Mouse (Mus musculus) gonadal fat pad, adult 2 months (tissue): ENCODE measurements around the gene Ltb4r1. TPM values are rescaled to one million over a fixed set of nuclear protein-coding genes. Genes with fewer than 3 reads are reported as not detected.

Experiments used
- DNase-seq: peaks from one replicate; pipeline ENCODE4 v3.0.0-alpha.2; 2012; ENCODE audit warnings: low read depth
- polyA plus RNA-seq: library from polyadenylated mRNA; depleted of rRNA; stranded (reverse); fragments of >200 nt; gene quantifications from 2 replicates; pipeline ENCODE4 v1.2.3, GENCODE M21; 2012; rRNA removed

Ltb4r1 gene
- 3.8 and 4.6 TPM in 2 replicates for polyA plus RNA-seq

DNA sequence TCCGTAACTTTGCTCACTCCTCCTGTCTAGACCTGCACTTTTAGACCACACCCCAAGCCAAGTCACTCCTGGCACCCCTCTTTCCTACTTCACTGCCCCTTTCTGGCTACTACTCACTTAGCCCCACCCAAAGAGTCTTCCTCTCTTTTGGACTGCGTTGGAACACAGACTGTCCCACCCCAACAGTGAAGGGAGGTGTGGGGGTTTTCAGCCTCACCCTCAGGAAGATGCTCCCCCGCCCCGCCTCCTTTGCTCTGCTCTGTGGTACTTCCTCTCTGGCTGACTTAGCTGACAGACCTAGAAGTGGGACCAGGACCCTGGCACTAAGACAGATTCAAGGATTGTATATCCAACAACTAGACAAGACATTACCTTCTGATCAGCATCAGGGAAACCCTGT is at the start of gene Ltb4r1:
Ltb4r1 (plus strand) TSS at position 267 of the 400 bp plus-strand sequence.
- DNase-seq: no peak

DNA sequence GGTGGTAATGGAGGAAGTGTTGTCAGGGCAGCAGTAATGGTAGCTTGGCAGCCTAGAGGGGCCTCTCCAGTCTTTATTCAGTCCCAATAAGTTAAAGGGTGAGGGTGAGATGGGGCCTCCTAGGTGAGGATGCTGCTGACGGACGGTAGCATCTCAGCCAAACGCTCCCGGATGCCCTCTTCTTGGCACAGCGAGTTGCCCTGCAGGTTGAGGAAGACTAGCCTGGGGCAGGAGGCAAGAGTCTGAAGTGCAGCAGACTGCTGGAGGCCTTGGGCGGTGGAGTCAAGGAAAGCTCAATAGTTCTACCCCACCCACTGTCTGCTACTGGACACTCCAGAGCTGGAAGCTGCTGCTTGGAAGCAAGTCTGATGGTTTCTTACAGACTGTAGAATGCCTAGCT is 49.5 kb upstream of the Ltb4r1 start:
- no peak for DNase-seq

DNA sequence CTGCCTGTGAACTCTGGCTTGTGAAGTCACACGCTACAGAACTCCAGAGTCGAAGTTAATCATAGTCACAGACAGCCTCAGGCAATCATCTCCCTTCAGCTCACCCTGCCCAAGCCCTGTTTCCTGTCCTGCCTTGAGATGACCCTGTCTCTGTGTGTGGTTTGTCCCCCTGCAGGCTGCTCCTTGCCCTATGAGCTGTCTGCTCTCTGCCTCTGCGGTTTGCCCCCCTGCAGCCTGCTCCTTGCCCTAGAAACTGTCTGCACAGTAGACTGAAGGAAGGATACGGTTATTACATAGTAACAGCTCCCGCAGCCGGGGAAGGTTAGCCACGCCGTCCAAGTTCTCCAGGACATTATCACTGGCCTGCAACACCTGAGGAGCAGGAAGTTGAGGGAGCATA is 48.9 kb upstream of the Ltb4r1 start:
- no peak for DNase-seq

DNA sequence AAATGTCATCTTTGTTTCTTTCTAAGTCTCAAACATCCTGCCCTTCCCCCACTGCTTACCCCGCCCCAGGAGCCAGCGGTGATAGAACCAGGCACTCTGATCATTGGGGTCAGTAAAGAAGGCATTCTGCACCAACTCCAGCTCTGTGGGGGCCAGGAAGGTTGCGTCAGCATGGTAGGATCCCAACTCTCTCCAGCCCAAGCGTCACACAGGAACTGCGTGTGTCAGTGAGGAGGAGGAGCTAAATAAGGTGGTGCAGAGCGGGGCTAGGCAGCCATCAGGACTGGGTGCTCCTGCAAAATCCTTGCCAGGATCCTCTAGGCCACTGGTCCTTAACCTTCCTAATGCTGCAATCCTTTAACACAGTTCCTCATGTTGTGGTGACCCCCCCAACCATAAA is 46.0 kb upstream of the Ltb4r1 start:
- DNase-seq: no peak

DNA sequence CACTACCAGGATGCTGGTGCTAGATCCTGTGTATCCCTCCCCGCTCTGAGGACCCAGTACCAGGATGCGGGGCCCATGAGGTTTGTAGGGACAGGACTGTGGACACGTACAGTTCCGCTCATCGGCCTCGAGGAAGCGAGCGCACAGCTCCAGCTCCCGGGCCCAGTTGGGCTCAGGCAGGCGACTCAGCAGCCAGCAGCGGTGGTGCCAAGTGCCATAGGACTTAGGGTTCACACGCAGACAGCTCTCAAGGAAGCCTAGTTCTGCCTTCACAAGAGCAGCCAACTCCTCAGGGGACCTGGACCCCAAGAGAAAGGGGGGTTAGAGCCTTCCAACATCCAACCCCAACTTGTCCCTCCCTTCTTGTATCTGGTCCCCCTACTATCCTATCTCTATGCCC is 45.1 kb upstream of the Ltb4r1 start:
- DNase-seq: no peak

DNA sequence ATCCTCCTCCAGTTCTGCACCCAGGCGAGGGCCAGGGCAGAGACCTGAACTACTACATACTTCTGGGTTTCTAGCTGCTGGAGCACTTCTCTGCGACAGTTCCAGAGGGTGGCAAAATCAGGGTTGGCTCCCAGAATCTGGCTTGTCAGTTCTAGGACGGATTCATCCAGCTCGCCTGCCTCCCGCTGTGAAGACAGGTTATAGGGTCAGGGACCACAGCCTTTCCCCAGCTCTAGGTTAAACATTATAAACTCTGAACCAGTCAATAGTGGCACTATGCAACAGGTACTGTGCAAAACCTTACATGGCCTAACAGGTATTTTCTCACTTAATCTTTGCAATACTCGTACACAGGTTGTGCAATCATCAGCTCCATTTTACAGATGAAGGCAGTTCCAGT is 44.7 kb upstream of the Ltb4r1 start:
- DNase-seq: peak; percentile 50

DNA sequence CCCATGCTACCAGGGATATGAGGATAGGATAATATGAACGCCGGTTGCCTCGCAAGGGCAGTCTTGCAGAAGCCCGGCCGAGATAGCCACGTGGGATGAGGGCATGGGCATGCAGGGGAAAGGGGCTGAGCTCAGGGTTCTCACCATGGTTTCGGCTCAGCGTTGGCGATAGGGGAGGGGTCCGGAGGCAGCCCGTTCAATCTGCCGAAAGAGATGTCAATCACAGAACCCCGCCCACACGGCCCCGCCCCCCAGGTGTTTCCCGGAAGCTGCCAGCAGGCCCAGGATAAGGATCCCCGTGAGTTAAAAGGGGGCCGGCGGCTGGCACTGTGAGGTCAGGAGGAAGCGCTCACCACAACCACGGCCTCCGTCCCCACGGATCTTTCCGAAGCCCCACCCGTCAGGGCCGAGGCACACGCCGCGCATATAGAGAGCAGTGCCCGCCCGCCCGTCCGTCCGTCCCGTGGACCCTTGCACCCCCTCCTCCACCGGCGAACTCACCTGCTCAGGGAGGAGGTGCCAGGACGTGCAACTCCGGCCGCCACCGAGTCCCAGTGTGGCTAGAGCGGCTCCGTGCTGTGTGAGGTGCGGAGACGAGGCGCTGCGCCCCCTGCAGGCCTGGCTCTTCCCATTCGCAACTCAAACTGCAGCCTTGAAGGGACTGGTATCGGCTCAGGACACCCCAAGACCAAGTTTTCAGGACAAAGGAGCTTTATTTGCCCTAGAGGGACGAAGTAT is 43.9 kb upstream of the Ltb4r1 start, which contains the start of gene Rabggta:
Rabggta (minus strand) TSS at position 564 of the 738 bp plus-strand sequence.
- peak; percentile 38 for DNase-seq

DNA sequence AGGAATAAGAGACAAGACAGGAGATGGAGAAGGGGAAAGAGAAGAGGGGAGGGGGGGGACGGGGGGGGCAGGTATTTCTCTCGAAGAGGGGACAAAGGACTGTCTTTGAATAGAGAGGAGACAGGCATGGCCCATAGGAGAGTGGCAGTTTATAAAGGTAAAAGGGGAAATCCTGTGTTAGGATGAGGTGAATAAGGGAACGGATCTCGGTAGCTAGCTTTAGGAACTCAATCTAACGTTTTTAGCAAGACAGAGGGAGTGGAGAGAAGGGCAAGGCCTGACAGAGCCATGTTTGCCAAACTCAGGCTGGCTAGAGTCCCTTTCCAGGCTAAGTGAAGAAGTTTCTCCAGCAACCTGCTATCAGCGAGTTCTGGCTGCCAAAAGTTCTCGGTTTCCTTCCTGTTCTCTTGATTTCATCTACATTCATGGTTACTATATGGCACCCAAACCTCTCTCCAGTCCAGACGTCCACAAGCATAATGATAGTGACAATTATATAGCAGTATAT is 43.3 kb upstream of the Ltb4r1 start:
- no peak for DNase-seq

DNA sequence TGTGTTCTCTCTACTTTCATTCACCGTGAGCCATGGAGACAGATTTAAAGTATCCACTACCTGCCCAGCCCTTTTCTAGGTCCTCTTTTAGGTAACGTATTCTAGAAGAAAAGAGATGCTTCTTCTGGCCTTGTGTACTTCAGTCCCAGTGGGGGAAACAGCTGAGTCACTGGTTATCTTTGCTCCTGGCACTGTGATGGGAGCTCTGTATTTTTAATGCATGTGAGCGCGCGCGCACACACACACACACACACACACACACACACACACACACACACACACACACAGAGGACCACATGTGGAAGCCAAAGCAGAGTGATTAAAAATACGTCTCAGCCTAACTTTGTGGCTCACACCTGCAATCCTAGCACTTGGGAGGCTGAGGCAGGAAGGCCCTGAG is 42.3 kb upstream of the Ltb4r1 start:
- no peak for DNase-seq

DNA sequence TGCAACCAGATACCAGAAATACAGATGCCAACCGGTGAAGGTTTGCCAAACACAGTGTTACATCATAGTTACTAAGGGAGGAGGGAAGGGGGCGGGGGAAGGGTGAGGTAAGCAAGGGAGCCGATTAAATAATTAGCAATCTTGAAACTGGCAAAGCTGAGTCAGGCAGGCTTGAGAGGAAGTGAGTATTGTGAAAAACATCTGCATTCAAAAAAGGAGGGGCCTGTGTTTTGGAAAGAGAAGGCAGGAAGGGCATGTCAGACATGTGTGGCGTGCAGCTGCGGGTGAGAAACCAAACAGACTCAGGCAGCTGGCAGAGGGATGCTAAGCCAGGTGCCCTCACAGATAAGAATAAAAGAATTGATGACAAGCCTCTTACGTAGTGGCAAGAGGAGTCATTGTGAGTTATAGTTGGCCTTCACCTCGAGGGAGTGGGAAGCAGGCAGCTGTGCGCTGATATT is 41.3 kb upstream of the Ltb4r1 start:
- peak; percentile 64 for DNase-seq

DNA sequence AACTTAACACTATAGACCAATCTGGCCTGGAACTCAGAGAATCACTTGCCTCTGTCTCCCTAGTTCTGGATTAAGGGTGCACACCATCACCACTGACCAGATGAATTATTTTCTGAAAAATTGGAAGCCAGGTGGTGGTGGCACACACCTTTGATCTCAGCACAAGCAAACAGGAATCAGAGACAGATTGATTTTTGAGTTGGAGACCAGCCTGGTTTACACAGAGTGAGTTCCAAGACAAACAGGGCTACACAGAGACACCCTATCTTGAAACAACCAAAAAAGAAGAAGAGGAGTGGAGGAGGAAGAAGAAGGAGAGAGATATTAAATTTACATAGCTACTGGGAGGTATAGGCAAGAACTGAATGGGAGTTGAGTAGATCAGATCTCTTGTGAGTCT is 39.5 kb upstream of the Ltb4r1 start:
- DNase-seq: no peak

DNA sequence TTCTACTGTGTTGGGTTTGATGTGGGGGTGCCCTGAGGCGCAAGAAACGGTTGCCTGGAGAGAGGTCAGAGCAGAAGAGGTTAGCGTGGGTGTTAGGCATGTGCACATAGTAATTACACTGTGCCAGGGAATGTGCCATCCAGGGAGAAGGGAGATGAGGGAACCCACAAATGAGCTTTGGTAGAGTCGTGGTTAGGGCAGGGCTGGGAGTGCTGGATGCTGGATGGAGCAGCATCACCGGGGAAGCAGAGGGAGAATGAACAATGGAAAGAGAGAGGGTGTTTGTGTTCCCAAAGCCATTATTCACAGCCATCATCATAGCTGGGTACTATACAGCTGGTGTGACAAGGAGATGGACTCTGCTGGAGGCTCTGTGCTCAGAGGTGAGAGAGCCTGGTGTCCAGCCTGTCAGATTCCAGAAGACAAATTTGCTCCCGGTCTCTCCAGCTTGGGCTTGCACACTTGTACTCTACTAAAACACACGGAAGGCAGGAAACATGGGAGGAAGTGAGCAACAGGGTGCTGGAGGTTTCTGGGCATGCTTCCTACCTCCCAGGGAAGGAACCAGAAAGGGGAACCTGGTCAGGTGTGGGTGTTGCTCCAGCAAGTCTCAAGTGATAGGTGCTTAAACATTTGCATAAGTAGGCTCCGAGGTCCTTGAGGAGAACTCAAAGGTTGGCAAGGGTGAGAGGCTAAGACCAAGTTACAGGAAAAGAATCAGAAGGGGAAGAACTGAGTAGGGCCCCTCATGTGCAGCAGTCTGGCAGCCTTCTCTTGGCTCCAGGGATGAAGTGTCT is 37.7 kb upstream of the Ltb4r1 start:
- DNase-seq: no peak

DNA sequence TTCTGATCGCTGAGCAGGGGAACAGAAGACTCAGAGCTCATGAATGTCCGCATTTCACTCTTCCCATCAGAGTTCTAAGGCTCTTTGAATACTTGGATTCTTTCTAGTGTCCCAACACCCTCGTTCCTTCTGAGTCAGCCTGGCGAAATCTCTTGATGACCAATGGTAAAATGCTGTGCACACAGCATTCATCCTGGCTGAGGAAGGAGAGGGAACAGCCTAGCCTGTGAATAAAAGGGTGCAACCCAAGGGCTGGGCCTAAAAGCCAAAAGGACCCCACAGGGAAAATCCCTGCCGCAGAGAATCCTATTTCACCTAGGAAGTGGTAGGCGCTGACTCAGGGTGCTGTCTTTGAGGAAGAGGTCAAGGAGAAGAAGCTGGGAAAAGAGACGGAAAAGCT is 35.6 kb upstream of the Ltb4r1 start:
- DNase-seq: no peak

DNA sequence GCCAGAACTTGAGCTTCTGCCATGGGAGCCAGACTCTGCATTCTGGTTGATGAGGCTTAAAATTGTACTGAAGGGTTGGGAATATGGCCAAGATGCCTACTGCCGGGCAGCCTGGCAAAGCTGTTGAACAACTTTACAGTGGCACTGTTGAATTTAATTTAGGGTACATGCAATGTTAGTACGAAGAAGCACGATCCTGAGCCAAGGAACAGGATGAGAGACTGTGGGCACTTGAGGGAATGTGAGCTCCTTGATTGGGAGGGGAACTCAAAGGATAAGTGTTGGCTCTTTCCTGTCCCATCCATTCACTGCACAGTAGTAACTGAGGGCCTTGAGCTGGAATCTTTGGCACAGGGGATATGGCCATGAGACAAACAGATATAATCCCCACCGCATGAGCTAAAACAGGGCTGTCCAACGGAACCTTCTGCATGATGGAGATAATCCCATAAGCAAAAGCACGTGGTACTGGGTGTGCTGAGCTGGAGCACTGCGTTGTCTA is 35.2 kb upstream of the Ltb4r1 start:
- no peak for DNase-seq

DNA sequence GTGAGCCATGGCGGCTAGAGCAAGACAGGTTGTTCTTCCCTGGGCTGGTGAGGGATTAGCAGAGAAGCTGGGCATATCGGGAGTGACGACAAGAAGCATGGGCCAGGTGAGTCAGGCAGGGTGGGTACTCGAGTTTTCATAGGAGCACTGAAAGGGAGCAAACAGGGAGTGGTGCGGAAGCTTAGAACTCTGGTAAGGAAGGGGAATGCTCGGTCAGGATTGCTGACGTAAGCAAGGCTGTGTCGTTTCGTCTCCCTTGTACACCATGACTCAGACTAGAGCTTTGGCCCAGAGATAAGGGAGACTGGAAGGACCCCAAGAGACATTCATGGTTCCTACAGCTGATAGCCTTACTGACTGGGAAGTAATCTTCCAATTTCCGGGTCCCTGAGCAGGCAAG is 31.9 kb upstream of the Ltb4r1 start:
- no peak for DNase-seq

DNA sequence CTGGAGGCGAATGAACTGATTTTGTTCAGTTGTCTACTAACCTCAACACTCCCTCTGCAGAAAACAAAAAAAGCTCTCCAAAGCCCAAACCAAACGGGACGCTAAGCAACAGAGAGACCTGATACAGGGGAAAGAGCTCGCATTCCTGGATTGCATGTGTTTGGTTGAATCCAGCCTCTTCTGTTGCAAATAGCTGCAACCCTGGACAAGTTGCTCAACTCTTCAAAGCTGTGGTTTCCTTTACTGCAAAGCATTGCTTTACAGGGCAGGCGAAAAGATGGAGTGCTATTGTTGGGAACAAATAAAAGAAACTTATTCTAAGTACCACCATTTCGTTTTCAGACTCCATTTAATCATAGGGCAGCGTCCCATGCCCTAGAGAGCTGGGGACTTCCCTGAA is 30.9 kb upstream of the Ltb4r1 start:
- DNase-seq: no peak

DNA sequence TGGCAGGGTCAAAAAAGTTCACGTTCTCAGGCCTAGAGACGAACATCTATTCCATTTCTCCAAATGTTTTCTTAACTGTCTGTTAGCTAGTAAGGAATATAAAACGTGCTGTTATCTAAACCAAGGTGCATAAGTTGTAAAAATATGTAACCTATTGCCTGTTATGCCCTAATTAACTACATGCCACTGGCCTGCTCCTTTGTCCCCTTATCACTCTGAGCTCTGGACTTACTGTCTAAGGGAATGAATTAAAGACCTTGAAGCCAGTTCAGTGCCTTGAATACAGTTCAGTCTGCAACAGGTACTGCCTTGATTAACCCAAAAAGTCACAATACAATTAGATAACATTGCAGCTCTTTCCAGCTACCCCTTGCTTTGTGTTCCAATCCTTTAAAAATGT is 30.4 kb upstream of the Ltb4r1 start:
- no peak for DNase-seq

DNA sequence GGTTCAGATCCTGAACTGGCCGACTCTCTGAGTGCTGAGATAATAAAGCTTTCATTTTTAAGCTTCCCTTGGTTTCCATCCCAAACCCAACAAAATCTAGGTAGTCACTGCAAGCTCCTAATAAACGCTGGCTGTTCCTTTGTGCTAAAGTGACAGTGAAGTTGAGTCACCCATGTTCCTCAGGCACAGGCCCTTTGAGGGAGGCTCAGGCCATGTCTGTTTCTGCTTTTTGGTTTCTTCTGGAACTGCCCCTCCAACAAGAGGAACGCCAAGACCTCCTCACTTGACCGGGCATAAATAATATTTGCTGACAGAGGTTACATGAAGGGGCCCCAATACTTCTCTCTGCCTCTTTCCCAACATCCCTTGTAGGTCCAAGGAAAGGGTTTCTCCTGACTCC is 30.0 kb upstream of the Ltb4r1 start:
- no peak for DNase-seq

DNA sequence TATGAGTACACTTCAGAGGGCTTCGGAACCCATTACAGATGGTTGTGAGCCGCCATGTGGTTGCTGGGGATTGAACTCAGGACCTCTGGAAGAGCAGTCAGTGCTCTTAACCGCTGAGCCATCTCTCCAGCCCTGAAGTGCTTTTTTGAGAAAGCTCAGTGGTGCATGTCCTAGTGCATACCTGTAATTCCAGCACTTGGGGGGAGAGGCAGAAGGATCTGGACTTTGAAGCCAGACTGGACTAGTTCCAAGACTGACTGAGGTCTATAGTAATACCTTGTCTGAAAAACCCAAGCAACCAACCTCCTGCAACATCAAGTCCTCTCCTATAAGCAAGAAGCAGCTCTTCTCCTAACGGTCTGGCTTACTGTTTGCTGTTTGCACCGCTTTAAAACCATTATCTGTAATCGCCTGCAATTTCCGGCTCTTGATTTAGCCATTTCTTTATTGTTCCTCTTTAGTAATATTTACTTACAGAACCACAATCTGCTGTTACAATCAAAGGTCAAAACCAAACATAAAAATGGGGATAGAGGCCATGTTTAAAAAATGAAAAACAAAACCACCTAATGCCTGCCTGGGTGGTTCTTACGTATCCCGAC is 28.6 kb upstream of the Ltb4r1 start:
- no peak for DNase-seq

DNA sequence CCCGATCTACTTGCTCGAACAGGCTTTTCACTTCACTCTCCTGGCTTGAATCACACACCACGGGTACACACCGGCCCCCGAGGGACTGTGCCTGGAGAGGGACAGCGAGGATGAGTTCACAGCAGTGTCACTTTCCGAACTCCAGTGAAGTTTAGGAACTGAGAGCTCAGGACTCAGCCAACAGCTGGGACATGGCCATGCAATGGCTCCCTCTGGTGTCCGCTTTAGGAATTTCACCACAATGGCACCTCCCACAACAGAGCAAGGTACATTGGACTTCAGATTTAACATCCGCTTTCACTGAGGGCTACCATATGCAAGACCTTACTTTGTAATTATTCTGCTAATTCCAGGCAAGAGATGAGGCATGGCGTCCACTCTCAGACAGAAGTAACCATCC is 22.1 kb upstream of the Ltb4r1 start:
- DNase-seq: peak; percentile 54

DNA sequence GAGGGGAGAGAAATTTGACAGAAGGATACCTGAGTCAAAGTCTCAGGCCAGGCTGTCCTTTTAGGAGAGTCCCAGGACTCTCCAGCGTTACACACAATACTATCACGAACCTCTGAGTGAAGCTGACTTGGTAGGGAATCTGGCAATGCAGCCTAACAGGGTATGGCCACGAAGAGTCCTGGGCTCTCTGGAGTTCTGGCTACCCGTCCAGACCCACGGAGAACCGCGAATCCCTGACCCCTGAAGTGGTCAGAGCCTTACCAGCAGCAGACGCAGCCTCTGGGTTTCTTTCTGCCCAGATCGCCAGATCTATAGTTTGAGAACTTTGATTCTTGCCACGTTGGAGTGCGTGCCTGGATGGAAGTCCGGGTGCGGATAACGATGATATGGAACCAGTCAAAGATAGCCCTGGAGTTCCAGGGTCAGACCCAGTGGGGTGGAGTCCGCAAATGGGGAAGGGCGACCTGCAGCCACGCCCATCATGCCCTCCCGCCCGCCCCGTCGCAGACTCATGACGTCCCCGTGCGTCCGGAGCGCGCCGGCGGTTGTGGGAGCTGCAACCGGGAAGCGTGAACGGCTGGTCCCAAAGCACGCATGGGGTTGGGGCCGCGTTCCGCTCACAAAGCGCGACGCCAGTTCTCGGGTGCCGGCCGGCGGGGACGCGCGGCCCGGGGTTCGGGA is 20.4 kb upstream of the Ltb4r1 start, which contains the start of the genes Dhrs1 and Nop9:
Dhrs1 (minus strand) TSS at position 511 of the 681 bp plus-strand sequence.
Nop9 (plus strand) TSS at position 514 of the 681 bp plus-strand sequence.
- DNase-seq: no peak

DNA sequence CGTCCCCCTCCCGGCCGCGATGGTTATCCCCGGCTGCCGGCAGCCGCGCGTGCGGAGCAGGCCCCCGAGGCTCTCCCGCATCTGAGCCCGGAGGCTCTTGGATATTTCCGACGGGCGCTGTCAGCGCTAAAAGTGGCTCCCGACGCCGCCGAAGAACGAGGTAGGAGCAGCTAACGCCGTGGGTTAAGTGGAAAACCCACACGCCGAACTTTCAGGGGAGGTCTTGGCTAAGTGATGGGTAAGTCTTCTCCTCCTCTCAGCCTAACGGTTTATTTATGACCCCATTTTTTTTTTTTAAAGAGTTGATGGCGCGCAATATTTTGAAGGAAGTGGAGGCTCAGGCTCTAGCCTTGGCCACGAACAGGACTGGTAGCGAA is 19.9 kb upstream of the Ltb4r1 start:
- DNase-seq: no peak
